Mouse (Mus musculus): ENCODE results near the gene Tjp1. TPM values are rescaled to one million over a fixed set of nuclear protein-coding genes. Genes with fewer than 3 reads are reported as not detected.

Tjp1 gene
- polyA plus RNA-seq, 1 experiment from 2014 or later = 9.7 TPM

DNA sequence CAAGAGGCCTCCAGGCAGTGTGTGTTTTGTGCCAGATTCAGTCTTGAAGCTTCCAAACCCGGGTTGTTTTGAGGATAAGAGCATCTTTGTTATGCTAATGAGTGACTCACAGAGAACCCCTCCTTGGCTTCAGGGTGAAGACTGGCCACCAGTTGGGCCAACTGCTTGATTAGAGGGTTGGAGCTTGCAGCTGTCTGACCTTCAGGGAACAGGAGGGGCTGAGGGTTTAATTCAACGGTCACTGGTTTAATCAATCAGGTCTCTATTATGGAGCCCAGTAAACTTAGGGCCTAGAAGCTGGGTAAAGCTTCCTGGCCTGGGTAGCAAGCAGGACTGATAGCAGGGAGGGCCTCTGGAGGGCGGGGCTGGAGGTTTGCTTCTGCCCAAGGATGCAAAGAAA is 73.3 kb downstream of the Tjp1 start:
- WGBS = 45% methylated on average over 3 of the region's 3 CpGs
- no peak for ATAC-seq
- no peak for TF ChIP-seq CTCF (IDR thresholded peaks at IDR 0.05; ENCODE audit: low read depth)

GRCm38 (mm10) chr7:65452246-65452645 is 75.3 kb downstream of the Tjp1 start:
- H3K9me3 ChIP-seq (ENCODE audit: control insufficient read depth) = no peaks in the 10 kb centered on the region
- H3K9ac ChIP-seq (ENCODE audit: low read depth, low read length) = no peak overlapping the region
- H3K27me3 ChIP-seq (replicated peaks; ENCODE audit: control insufficient read depth, insufficient read depth, low read length) = no peaks in the 10 kb centered on the region
- H3K27ac ChIP-seq (ENCODE audit: low read depth, low read length) = no peak overlapping the region
- 77% methylated on average over 3 of the region's 3 CpGs for WGBS
- no peaks in the 10 kb centered on the region for H3K36me3 ChIP-seq (ENCODE audit: control insufficient read depth, insufficient read depth)
- no peak overlapping the region for H3K4me3 ChIP-seq (ENCODE audit: low read depth, low read length)
- TF ChIP-seq CTCF (IDR thresholded peaks at IDR 0.05; ENCODE audit: low read depth) = no peak
- ATAC-seq = no peak
- H3K4me1 ChIP-seq (replicated peaks; ENCODE audit: control insufficient read depth, insufficient read depth, low read length) = no peaks in the 10 kb centered on the region
- H3K4me2 ChIP-seq (replicated peaks; ENCODE audit: low read depth) = no peak overlapping the region

More for the DNA sequence above, 73.3 kb downstream of the Tjp1 start:
- Histone ChIP-seq H3K4me2 (replicated peaks; ENCODE audit: low read depth) (no peak overlapping the region), H3K27ac (ENCODE audit: low read depth, low read length) (no peak overlapping the region), H3K36me3 (ENCODE audit: control insufficient read depth, insufficient read depth) (no peaks in the 10 kb centered on the region), H3K27me3 (replicated peaks; ENCODE audit: control insufficient read depth, insufficient read depth, low read length) (no peaks in the 10 kb centered on the region), H3K4me3 (ENCODE audit: low read depth, low read length) (no peak overlapping the region), H3K9me3 (ENCODE audit: control insufficient read depth) (no peaks in the 10 kb centered on the region), H3K4me1 (replicated peaks; ENCODE audit: control insufficient read depth, insufficient read depth, low read length) (no peaks in the 10 kb centered on the region), H3K9ac (ENCODE audit: low read depth, low read length) (no peak overlapping the region)

DNA sequence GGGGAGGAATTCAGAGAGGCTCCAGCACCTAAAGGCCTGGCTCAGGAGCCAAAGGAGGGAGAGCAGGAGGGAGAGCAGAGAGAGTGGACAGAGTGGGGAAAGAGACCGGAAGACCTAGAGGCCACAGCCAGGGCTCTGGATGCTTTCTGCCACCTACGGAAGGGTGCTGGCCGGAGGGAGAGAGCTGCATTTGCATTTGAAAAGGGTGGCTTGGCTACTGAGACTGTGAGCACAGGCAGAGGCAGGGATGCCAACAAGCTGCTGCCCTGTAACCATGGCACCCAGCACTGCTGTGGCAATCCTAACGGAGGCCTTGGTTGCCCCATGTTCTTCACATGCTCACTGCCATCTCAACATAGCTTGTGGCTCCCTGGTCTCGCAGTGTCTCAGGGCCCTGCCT is 77.4 kb downstream of the Tjp1 start:
- no peak overlapping the region for H3K9ac ChIP-seq (ENCODE audit: low read depth, low read length)
- TF ChIP-seq CTCF (IDR thresholded peaks at IDR 0.05; ENCODE audit: low read depth) = no peak
- no peaks in the 10 kb centered on the region for H3K9me3 ChIP-seq (ENCODE audit: control insufficient read depth)
- H3K36me3 ChIP-seq (ENCODE audit: control insufficient read depth, insufficient read depth) = no peaks in the 10 kb centered on the region
- 77% methylated on average over 5 of the region's 5 CpGs for WGBS
- no peaks in the 10 kb centered on the region for H3K4me1 ChIP-seq (replicated peaks; ENCODE audit: control insufficient read depth, insufficient read depth, low read length)
- ATAC-seq = no peak
- H3K27me3 ChIP-seq (replicated peaks; ENCODE audit: control insufficient read depth, insufficient read depth, low read length) = no peaks in the 10 kb centered on the region
- no peak overlapping the region for H3K27ac ChIP-seq (ENCODE audit: low read depth, low read length)
- H3K4me2 ChIP-seq (replicated peaks; ENCODE audit: low read depth) = no peak overlapping the region
- H3K4me3 ChIP-seq (ENCODE audit: low read depth, low read length) = no peak overlapping the region

- no peak overlapping the region for H3K27ac ChIP-seq (ENCODE audit: low read depth, low read length)
- no peaks in the 10 kb centered on the region for H3K36me3 ChIP-seq (ENCODE audit: control insufficient read depth, insufficient read depth)
- no peak for ATAC-seq
Measured at GRCm38 (mm10) chr7:65441505-65441904, 86.1 kb downstream of the Tjp1 start.

GRCm38 (mm10) chr7:65439518-65439917 is 88.1 kb downstream of the Tjp1 start:
- WGBS = 78% methylated on average over 8 of the region's 8 CpGs
- no peak overlapping the region for H3K4me3 ChIP-seq (ENCODE audit: low read depth, low read length)
- ATAC-seq = no peak
- H3K27me3 ChIP-seq (replicated peaks; ENCODE audit: control insufficient read depth, insufficient read depth, low read length) = no peaks in the 10 kb centered on the region
- peaks cover 3% of the 10 kb centered on the region; the same call in 1 of the 2 replicates for H3K4me1 ChIP-seq (replicated peaks; ENCODE audit: control insufficient read depth, insufficient read depth, low read length)
- no peaks in the 10 kb centered on the region for H3K9me3 ChIP-seq (ENCODE audit: control insufficient read depth)
- TF ChIP-seq CTCF (IDR thresholded peaks at IDR 0.05; ENCODE audit: low read depth) = no peak
- no peaks in the 10 kb centered on the region for H3K36me3 ChIP-seq (ENCODE audit: control insufficient read depth, insufficient read depth)
- no peak overlapping the region for H3K27ac ChIP-seq (ENCODE audit: low read depth, low read length)
- H3K4me2 ChIP-seq (replicated peaks; ENCODE audit: low read depth) = no peak overlapping the region
- H3K9ac ChIP-seq (ENCODE audit: low read depth, low read length) = no peak overlapping the region

More at GRCm38 (mm10) chr7:65441505-65441904, 86.1 kb downstream of the Tjp1 start:
- WGBS = 74% methylated on average over 4 of the region's 4 CpGs
- Histone ChIP-seq H3K4me2 (replicated peaks; ENCODE audit: low read depth) (no peak overlapping the region), H3K9me3 (ENCODE audit: control insufficient read depth) (no peaks in the 10 kb centered on the region), H3K4me3 (ENCODE audit: low read depth, low read length) (no peak overlapping the region), H3K4me1 (replicated peaks; ENCODE audit: control insufficient read depth, insufficient read depth, low read length) (peaks cover 3% of the 10 kb centered on the region; the same call in 1 of the 2 replicates), H3K27me3 (replicated peaks; ENCODE audit: control insufficient read depth, insufficient read depth, low read length) (no peaks in the 10 kb centered on the region), H3K9ac (ENCODE audit: low read depth, low read length) (no peak overlapping the region)
- no peak for TF ChIP-seq CTCF (IDR thresholded peaks at IDR 0.05; ENCODE audit: low read depth)

DNA sequence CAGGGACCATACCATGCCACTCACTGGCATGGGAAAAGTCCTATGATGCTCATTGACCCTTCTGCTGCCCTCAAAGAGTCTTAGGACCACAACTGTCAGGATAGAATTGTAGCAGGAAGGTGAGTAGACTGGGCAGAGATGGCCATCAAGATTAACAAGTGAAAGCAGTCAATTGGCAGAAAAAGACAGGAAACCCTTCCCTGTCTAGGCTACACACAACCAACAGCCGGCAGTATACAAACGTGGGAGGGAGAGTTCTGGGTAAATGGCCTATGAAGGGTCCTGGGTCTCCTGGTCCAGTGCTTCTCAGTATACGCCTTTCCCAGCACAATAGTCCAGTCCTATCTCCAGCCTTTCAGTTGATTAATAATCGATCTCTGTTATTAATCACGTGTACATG is 89.4 kb downstream of the Tjp1 start:
- no peaks in the 10 kb centered on the region for H3K36me3 ChIP-seq (ENCODE audit: control insufficient read depth, insufficient read depth)
- 69% methylated on average over 5 of the region's 5 CpGs for WGBS
- ATAC-seq = no peak
- H3K27ac ChIP-seq (ENCODE audit: low read depth, low read length) = no peak overlapping the region
- no peaks in the 10 kb centered on the region for H3K27me3 ChIP-seq (replicated peaks; ENCODE audit: control insufficient read depth, insufficient read depth, low read length)
- no peak for TF ChIP-seq CTCF (IDR thresholded peaks at IDR 0.05; ENCODE audit: low read depth)
- H3K4me2 ChIP-seq (replicated peaks; ENCODE audit: low read depth) = no peak overlapping the region
- H3K9ac ChIP-seq (ENCODE audit: low read depth, low read length) = no peak overlapping the region
- peaks cover 3% of the 10 kb centered on the region; the same call in 1 of the 2 replicates for H3K4me1 ChIP-seq (replicated peaks; ENCODE audit: control insufficient read depth, insufficient read depth, low read length)
- H3K9me3 ChIP-seq (ENCODE audit: control insufficient read depth) = no peaks in the 10 kb centered on the region
- H3K4me3 ChIP-seq (ENCODE audit: low read depth, low read length) = no peak overlapping the region

DNA sequence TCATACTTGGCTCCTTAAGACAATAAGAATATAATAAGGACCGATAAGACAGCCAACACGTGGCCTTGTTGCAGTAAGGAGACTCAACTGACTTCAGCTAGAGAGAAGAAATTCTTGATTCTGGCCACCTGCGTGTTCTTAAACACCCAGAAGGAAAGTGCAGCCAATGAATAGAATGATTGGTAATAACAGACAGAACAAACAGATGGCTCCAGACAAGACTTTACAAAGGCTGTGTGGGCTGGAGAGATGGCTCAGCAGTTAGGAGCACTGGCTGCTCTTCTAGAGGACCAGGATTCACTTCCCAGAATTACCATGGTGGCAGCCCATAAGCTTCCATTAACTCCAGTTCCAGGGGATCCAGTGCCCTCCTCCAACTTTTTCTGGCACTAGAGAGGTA is 90.7 kb downstream of the Tjp1 start:
- WGBS = 63% methylated on average over 3 of the region's 3 CpGs
- Histone ChIP-seq H3K36me3 (ENCODE audit: control insufficient read depth, insufficient read depth) (no peaks in the 10 kb centered on the region), H3K27ac (ENCODE audit: low read depth, low read length) (no peak overlapping the region), H3K4me3 (ENCODE audit: low read depth, low read length) (no peak overlapping the region), H3K9me3 (ENCODE audit: control insufficient read depth) (no peaks in the 10 kb centered on the region), H3K27me3 (replicated peaks; ENCODE audit: control insufficient read depth, insufficient read depth, low read length) (no peaks in the 10 kb centered on the region), H3K9ac (ENCODE audit: low read depth, low read length) (no peak overlapping the region), H3K4me1 (replicated peaks; ENCODE audit: control insufficient read depth, insufficient read depth, low read length) (peaks cover 3% of the 10 kb centered on the region; the same call in 1 of the 2 replicates), H3K4me2 (replicated peaks; ENCODE audit: low read depth) (no peak overlapping the region)
- ATAC-seq = no peak
- no peak for TF ChIP-seq CTCF (IDR thresholded peaks at IDR 0.05; ENCODE audit: low read depth)
